Mouse (Mus musculus): ENCODE data around the gene Pex11g.

DNA sequence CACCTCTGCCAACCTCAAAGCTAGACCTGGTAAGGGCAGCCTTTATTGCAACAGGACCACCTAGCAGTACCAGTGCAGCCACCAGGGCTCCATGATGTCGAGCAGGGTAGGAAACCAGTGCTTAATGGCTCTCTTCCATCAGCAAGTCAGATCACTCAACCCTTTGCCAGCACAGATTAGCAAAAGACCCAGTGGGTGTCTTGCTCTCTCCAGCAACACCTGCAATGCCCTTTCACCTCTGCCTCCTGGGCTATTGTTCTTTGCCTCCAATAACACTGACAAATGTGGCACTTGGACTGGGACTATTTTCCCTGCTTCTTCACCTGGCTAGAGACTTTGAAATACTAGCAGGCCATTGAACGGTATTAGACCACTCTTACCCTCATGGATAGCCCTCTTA, 18.3 kb downstream of the Pex11g start:
- TF ChIP-seq TAL1 (conservative IDR thresholded peaks at IDR 0.05; ENCODE audit: low read depth, low read length) = no peak
- no peak for TF ChIP-seq CTCF (IDR thresholded peaks at IDR 0.05; ENCODE audit: low read depth, low read length)

All from G1E (cell line).